Mouse (Mus musculus): ENCODE measurements around the gene Grhl1. TPM values are rescaled to one million over a fixed set of nuclear protein-coding genes. Genes with fewer than 3 reads are reported as not detected.

The Grhl1 gene
- polyA plus RNA-seq, 1 experiment from 2014 or later: 0.49 TPM

- WGBS: 90% methylated on average over 3 of the region's 3 CpGs
- DNase-seq (ENCODE audit: low spot score): no peak
- Histone ChIP-seq H3K27me3 (ENCODE audit: low read depth, poor library complexity, severe bottlenecking) (peaks cover 24% of the 10 kb centered on the region), H3K9me3 (replicated peaks) (no peaks in the 10 kb centered on the region), H3K27ac (replicated peaks) (no peak overlapping the region), H3K36me3 (no peaks in the 10 kb centered on the region), H3K4me3 (no peak overlapping the region), H3K4me1 (peaks cover 13% of the 10 kb centered on the region)
These were observed 4.5 kb upstream of the Grhl1 start for GRCm38 (mm10) chr12:24567606-24568005.

- H3K27ac ChIP-seq (replicated peaks): peak overlapping the region; percentile 77
- peaks cover 52% of the 10 kb centered on the region for H3K27me3 ChIP-seq (ENCODE audit: low read depth, poor library complexity, severe bottlenecking)
- WGBS: 6% methylated on average over 48 of the region's 48 CpGs
- peaks cover 14% of the 10 kb centered on the region for H3K4me1 ChIP-seq
- no peaks in the 10 kb centered on the region for H3K36me3 ChIP-seq
- no peaks in the 10 kb centered on the region for H3K9me3 ChIP-seq (replicated peaks)
- no peak for DNase-seq (ENCODE audit: low spot score)
- peak overlapping the region; percentile 72 for H3K4me3 ChIP-seq
These were observed 565 bp downstream of the Grhl1 start for GRCm38 (mm10) chr12:24572421-24573274.

- peaks cover 52% of the 10 kb centered on the region for H3K27me3 ChIP-seq (ENCODE audit: low read depth, poor library complexity, severe bottlenecking)
- H3K36me3 ChIP-seq: no peaks in the 10 kb centered on the region
- H3K4me3 ChIP-seq: no peak overlapping the region
- no peaks in the 10 kb centered on the region for H3K9me3 ChIP-seq (replicated peaks)
- no peak overlapping the region for H3K27ac ChIP-seq (replicated peaks)
- WGBS: 73% methylated on average over 3 of the region's 3 CpGs
- DNase-seq (ENCODE audit: low spot score): no peak
- H3K4me1 ChIP-seq: peaks cover 14% of the 10 kb centered on the region
These were observed 1.1 kb downstream of the Grhl1 start for GRCm38 (mm10) chr12:24573275-24573580.

GRCm38 (mm10) chr12:24574870-24575269 lies 2.8 kb downstream of the Grhl1 start:
- Histone ChIP-seq H3K27me3 (ENCODE audit: low read depth, poor library complexity, severe bottlenecking) (peaks cover 51% of the 10 kb centered on the region), H3K4me1 (peaks cover 14% of the 10 kb centered on the region), H3K36me3 (no peaks in the 10 kb centered on the region), H3K27ac (replicated peaks) (no peak overlapping the region), H3K4me3 (no peak overlapping the region), H3K9me3 (replicated peaks) (no peaks in the 10 kb centered on the region)
- DNase-seq (ENCODE audit: low spot score): no peak
- WGBS: 59% methylated on average over 7 of the region's 7 CpGs

- Histone ChIP-seq H3K27ac (replicated peaks) (no peak overlapping the region), H3K27me3 (ENCODE audit: low read depth, poor library complexity, severe bottlenecking) (no peaks in the 10 kb centered on the region), H3K4me1 (peaks cover 4% of the 10 kb centered on the region; the same call in 1 of the 2 replicates), H3K4me3 (no peak overlapping the region), H3K9me3 (replicated peaks) (no peaks in the 10 kb centered on the region), H3K36me3 (no peaks in the 10 kb centered on the region)
- no peak for DNase-seq (ENCODE audit: low spot score)
- 91% methylated on average over 1 of the region's 1 CpGs for WGBS
These were observed 8.4 kb downstream of the Grhl1 start for GRCm38 (mm10) chr12:24580452-24580851.

GRCm38 (mm10) chr12:24580996-24581683 lies 9.1 kb downstream of the Grhl1 start:
- no peaks in the 10 kb centered on the region for H3K36me3 ChIP-seq
- 87% methylated on average over 14 of the region's 14 CpGs for WGBS
- H3K9me3 ChIP-seq (replicated peaks): no peaks in the 10 kb centered on the region
- no peaks in the 10 kb centered on the region for H3K27me3 ChIP-seq (ENCODE audit: low read depth, poor library complexity, severe bottlenecking)
- no peak overlapping the region for H3K4me3 ChIP-seq
- H3K27ac ChIP-seq (replicated peaks): no peak overlapping the region
- DNase-seq (ENCODE audit: low spot score): no peak
- H3K4me1 ChIP-seq: peaks cover 4% of the 10 kb centered on the region; the same call in 1 of the 2 replicates

- no peaks in the 10 kb centered on the region for H3K9me3 ChIP-seq (replicated peaks)
- 94% methylated on average over 3 of the region's 3 CpGs for WGBS
- H3K4me3 ChIP-seq: no peak overlapping the region
- no peaks in the 10 kb centered on the region for H3K27me3 ChIP-seq (ENCODE audit: low read depth, poor library complexity, severe bottlenecking)
- no peak overlapping the region for H3K27ac ChIP-seq (replicated peaks)
- H3K4me1 ChIP-seq: peaks cover 4% of the 10 kb centered on the region; the same call in 1 of the 2 replicates
- no peaks in the 10 kb centered on the region for H3K36me3 ChIP-seq
- no peak for DNase-seq (ENCODE audit: low spot score)
These were observed 11.6 kb downstream of the Grhl1 start for GRCm38 (mm10) chr12:24583653-24584052.

- WGBS: 87% methylated on average over 8 of the region's 8 CpGs
- no peak overlapping the region for H3K4me3 ChIP-seq
- DNase-seq (ENCODE audit: low spot score): no peak
- peaks cover 4% of the 10 kb centered on the region; the same call in 1 of the 2 replicates for H3K4me1 ChIP-seq
- no peaks in the 10 kb centered on the region for H3K27me3 ChIP-seq (ENCODE audit: low read depth, poor library complexity, severe bottlenecking)
- H3K27ac ChIP-seq (replicated peaks): no peak overlapping the region
- H3K36me3 ChIP-seq: no peaks in the 10 kb centered on the region
- no peaks in the 10 kb centered on the region for H3K9me3 ChIP-seq (replicated peaks)
These were observed 12.8 kb downstream of the Grhl1 start for GRCm38 (mm10) chr12:24584835-24585234.

- Histone ChIP-seq H3K27ac (replicated peaks) (no peak overlapping the region), H3K9me3 (replicated peaks) (no peaks in the 10 kb centered on the region), H3K27me3 (ENCODE audit: low read depth, poor library complexity, severe bottlenecking) (no peaks in the 10 kb centered on the region), H3K36me3 (no peaks in the 10 kb centered on the region), H3K4me1 (peaks cover 3% of the 10 kb centered on the region; the same call in 1 of the 2 replicates), H3K4me3 (no peak overlapping the region)
- no peak for DNase-seq (ENCODE audit: low spot score)
- 73% methylated on average over 7 of the region's 7 CpGs for WGBS
These were observed 14.1 kb downstream of the Grhl1 start for GRCm38 (mm10) chr12:24586193-24586592.

- no peak for DNase-seq (ENCODE audit: low spot score)
- Histone ChIP-seq H3K27me3 (ENCODE audit: low read depth, poor library complexity, severe bottlenecking) (no peaks in the 10 kb centered on the region), H3K27ac (replicated peaks) (no peak overlapping the region), H3K36me3 (no peaks in the 10 kb centered on the region), H3K9me3 (replicated peaks) (no peaks in the 10 kb centered on the region), H3K4me3 (no peak overlapping the region), H3K4me1 (peaks cover 16% of the 10 kb centered on the region)
- 83% methylated on average over 7 of the region's 7 CpGs for WGBS
These were observed 18.3 kb downstream of the Grhl1 start for GRCm38 (mm10) chr12:24590371-24590770.

GRCm38 (mm10) chr12:24592055-24592454 lies 20.0 kb downstream of the Grhl1 start:
- Histone ChIP-seq H3K27me3 (ENCODE audit: low read depth, poor library complexity, severe bottlenecking) (no peaks in the 10 kb centered on the region), H3K4me1 (peaks cover 16% of the 10 kb centered on the region), H3K36me3 (no peaks in the 10 kb centered on the region), H3K27ac (replicated peaks) (no peak overlapping the region), H3K4me3 (no peak overlapping the region), H3K9me3 (replicated peaks) (no peaks in the 10 kb centered on the region)
- 85% methylated on average over 9 of the region's 9 CpGs for WGBS
- no peak for DNase-seq (ENCODE audit: low spot score)

- Histone ChIP-seq H3K4me3 (peak overlapping the region; percentile 25), H3K36me3 (no peaks in the 10 kb centered on the region), H3K4me1 (peaks cover 16% of the 10 kb centered on the region), H3K9me3 (replicated peaks) (no peaks in the 10 kb centered on the region), H3K27me3 (ENCODE audit: low read depth, poor library complexity, severe bottlenecking) (no peaks in the 10 kb centered on the region), H3K27ac (replicated peaks) (0 out of 2 replicates have a peak overlapping the region, but pooled peaks have one; percentile 46)
- no peak for DNase-seq (ENCODE audit: low spot score)
- WGBS: 28% methylated on average over 22 of the region's 22 CpGs
These were observed 21.0 kb downstream of the Grhl1 start for GRCm38 (mm10) chr12:24592956-24593672.
